Mouse (Mus musculus): ENCODE measurements at regions not wholly inside any gene's neighbourhood (a gene's known extent, or its start where the extent isn't known, plus 50 kb on each side); places are given as distances from the start of the nearest gene placed in this dataset.

GRCm38 (mm10) chr6:52368734-52369412 is 55.6 kb downstream of the Evx1 start:
- DNase-seq, result no peak

GRCm38 (mm10) chr6:52370806-52371360 is 57.6 kb downstream of the Evx1 start:
- no peak for DNase-seq

GRCm38 (mm10) chr6:52379146-52379545 is 65.8 kb downstream of the Evx1 start:
- no peak for DNase-seq

DNA sequence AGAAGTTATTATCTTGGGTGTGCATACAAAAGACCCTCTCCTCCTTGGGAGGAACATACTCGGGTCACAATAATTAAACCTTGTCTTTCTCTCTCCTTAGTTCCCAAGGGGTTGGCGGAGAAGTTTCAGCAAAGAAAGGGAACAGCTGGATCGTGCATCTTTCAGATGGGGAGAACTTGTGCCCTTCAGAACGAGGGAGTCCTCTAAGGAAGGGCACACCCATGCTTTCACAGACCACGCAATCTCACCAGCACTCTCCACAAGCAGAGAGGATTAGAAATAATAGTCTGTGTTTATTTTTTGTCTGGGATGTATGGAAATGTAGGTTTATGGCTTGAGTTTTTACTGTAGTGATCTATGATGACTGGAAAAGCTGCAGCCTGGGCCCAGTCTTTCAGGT is 66.3 kb downstream of the Evx1 start:
- DNase-seq, result no peak

GRCm38 (mm10) chr6:52385044-52385443 is 71.7 kb downstream of the Evx1 start:
- DNase-seq, result no peak

GRCm38 (mm10) chr6:52401404-52401803 is 88.1 kb downstream of the Evx1 start:
- DNase-seq, result no peak

GRCm38 (mm10) chr6:52409991-52410390 is 96.7 kb downstream of the Evx1 start:
- DNase-seq, result no peak

- DNase-seq, result no peak
These were observed 97.4 kb downstream of the Evx1 start for GRCm38 (mm10) chr6:52410711-52411110.

DNA sequence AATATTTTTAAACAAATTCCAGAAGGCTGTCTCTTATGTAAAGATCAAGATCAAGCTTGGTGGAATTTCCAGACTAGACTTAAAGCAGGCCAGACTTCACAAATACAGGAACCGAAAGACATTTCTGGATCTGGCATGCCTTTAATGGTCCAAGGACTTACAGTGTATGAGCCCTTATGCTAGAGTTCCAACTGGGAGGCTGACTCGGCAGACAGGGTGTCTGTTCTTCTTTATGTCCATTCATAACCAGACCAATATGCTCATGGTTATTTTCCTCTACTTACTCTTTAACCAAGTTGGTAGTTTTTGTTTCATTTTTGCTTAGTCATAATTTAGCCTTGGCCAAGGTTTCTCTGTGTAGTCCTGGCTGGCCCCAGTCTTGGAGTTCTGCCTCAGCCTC is 98.0 kb downstream of the Evx1 start:
- no peak for DNase-seq

DNA sequence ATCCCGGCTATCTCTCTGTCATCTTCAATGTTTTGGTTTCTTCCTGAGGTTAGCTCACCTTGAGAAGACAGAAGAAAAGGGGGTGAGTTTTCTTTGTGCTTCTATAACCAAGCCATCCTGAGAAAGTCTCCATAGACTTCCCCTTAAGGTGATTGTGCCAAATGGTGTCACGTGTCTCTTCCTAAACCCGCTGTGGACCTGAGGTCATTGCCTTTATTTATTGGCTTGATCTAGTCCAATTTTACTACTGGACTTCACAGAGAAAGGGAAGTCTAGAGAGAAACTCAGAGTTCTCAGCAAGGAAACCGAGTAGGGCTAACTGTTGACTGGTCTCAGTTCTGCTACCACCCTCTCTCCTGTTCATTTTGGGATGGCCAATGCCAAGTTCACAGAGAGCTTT is 100.3 kb downstream of the Evx1 start:
- no peak for DNase-seq

DNA sequence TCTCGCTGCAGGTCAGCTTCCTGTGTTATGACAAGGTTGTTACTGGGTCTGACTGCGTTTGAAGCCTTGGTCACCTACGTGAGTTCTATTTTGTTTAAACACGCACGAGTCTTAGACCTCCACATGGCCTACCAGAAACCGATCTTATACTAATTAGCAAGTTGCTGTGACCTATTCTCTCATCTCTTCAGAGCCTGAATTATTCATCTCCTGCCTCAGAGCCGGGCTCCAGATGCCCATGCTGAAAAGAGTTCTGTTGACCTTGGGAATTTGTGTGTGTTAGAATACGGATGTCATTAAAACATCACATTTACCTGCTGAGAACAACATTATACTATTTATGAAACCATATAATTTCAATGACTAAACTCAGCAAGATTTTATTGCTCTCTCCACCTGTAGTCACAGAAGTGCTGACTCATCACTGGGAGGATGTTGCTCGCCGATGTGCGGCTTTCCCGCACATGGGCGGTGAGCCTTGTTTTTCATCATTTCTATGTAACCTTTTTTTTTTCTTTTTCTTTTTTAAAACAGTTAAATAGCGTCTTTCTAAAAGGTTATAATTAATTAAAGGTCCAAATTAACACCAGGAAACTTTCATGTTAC is 102.1 kb downstream of the Evx1 start:
- no peak for DNase-seq

DNA sequence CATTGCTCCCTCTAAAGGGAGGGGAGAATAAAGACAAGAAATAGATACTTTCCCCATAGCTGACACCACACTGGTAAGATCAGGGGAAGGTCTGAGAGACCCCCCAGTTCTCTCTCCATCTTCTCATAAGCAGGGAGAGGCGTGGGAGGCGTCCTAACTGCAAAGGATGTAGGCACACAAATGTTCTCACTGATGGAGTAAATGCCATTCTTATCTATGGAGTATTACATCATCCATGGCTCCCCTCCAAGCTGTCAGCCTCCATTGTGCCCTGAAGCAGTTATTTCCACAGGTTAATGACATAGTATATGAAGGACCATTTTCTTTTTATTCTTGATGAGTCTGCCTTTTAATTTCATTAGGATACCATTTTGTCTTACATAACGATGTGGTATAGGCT is 103.2 kb downstream of the Evx1 start:
- DNase-seq, result no peak

- DNase-seq, result no peak
These were observed 104.3 kb downstream of the Evx1 start for GRCm38 (mm10) chr6:52417439-52418124.

- peak; percentile 16 for DNase-seq
These were observed 105.3 kb downstream of the Evx1 start for GRCm38 (mm10) chr6:52418451-52419170.

- no peak for DNase-seq
These were observed 107.1 kb downstream of the Evx1 start for GRCm38 (mm10) chr6:52420276-52420970.

- no peak for DNase-seq
These were observed 108.5 kb downstream of the Evx1 start for GRCm38 (mm10) chr6:52421771-52422170.

DNA sequence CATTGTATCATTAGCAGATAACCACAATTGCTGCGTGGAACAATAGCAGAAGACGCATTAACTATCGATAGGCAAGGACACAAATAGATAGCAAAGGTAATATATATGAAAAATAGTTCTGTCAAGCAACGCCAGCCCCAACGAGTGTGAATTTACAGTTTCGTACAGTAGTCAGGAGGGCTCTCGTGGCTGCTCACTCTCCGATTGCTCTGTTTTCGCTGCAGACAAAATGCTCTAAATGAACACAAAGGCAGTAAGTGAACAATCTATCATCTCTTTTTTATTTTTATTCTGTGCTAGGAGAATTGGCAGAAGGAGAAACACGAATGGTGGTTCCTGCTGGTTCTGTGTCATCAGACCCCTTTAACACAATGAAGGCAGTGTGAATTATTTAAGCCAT is 109.4 kb downstream of the Evx1 start:
- no peak for DNase-seq

GRCm38 (mm10) chr6:52423581-52424107 is 110.3 kb downstream of the Evx1 start:
- DNase-seq, result no peak

DNA sequence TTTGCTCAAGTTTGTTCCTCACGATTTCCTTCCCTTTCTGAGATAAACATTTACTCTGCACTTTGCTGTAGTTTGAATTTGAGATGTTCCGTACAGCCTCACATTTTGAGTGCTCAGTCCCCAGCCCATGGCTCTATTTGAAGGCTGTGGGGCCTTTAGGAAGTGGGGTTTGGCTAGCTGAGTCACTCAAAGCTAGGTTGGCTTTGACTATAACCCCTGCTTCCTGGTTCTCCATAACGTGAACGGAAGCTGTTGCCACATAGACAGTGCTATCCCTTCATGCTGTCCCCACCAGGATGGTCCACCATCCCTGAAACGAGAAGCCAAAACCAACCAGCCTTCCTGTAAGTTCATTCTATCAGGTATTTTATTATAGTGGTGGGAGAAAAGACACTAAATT is 111.1 kb downstream of the Evx1 start:
- DNase-seq, result no peak

DNA sequence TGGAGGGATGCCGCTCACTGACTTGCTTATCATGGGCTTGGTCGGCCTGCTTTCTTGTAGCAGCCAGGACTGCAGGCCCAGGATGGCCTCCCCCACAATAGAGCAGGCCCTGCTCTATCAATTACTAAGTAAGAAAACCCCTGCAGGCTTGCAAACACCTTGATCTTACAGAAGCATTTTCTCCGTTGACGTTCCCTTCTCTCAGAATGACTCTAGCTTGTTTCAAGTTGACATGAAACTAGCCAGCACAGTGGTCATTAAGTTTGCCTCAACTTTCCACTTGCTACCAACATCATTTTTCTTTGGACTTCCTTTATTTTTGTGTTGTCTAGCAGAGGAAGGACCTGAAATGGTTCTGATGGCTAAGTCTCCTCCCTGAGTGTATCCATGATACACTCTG is 111.8 kb downstream of the Evx1 start:
- DNase-seq, result no peak

- no peak for DNase-seq
These were observed 115.3 kb downstream of the Evx1 start for GRCm38 (mm10) chr6:52428489-52429203.

DNA sequence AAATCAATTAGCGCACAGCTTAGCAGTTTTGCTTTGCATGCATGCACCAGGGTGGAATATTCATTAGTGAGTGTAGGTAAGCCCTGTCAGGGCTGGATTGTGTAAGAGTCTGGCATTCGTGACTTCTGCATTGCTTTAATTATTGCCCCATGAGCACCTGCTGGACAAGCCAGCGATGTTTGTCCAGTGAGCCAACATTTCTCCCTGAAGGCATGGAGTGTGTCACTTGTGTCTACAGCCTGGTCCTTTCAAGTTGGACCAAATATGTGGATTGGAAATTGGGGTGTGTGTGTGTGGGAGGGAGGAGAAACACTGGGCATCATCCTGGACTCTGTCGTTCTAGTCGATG is 115.9 kb downstream of the Evx1 start:
- no peak for DNase-seq

All from liver (tissue).